Mouse (Mus musculus) left cerebral cortex, postnatal 4 days (tissue): Measurements from ENCODE around the gene Chrm5. TPM values are rescaled to one million over a fixed set of nuclear protein-coding genes. Genes with fewer than 3 reads are reported as not detected.

Experiments
- DNase-seq: peaks from one replicate; pipeline ENCODE4 v3.0.0-alpha.2; 2022
- intact Hi-C: fragments of 180-260 bp; cut with DNase I; formaldehyde crosslinking; loops from one replicate; pipeline ENCODE4 v1.15.1; 2025
- total RNA-seq, 2 experiments: library from RNA; stranded (reverse); gene quantifications; 2 replicates each; pipeline ENCODE4 v1.2.3; 2021

The Chrm5 gene
- 1 to 10 TPM; 3.4 to 4.2 TPM for total RNA-seq

- intact Hi-C loops = no loop called here
- DNase-seq = no peak
These were observed at the start of gene Chrm5 for GRCm38 (mm10) chr2:112480669-112481068. Gene Chrm5 (minus strand): TSS chr2:112480769.

DNA sequence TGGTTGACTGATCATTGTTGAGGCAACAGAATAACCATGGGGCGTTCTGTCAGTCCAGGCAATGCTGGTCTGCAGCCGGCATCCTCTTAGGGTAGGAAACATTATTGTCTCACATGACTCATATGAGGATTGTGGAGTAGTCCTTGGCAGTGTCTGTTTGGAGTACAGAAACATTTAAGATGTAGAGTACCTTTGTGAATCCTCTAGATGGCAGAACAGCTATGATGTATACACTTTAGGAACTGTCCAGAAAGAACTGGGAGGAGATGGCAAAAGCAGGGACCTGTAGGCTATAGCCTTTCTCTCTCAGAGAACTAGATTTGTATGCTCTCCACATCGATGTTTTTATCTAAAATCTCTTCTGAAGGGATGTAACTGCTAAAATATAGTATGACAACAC lies 46.4 kb upstream of the Chrm5 start:
- intact Hi-C loops = no loop called here
- no peak for DNase-seq

DNA sequence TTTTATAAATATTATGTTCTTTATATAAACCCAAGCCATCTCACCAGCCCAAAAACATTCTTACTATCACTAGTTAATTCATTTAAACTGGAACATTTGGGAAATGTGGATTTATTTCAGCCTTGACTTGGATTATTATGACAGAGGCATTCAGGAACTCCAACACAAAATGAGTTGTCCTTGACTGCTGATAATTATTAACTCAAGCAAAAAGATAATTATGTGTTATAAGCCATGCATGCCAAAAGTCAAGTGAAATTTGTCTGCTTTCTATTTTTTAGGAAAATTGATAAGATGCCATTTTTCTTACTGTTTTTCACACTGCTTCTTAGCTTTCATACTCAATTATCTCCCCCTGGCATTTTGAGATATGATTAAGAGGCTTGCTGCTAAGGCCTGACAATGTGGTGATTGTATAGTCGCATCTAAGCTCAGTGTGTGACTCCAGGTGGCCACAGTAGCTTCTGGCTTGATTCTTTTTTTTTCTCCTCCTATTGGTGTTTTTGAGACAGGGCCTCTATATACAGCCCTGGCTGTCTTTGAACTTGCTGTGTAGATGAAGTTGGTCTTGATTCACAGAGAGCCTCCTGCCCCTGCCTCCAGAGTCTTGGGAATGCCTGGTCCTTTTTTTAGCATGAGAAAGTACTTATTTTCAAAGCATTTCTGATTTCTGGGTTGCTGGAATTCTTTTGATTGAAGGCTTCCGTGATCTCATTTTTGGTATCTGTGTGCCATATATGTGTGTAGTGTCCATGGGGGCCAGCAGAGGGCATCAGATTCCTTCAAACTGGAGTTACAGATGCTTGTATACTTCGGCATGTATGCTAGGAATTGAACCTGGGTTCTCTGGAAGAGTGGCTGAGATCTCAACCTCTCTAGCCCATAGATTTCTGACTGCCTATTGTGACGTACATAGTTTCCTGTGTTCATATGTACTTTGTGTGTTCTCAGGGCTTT lies 40.2 kb upstream of the Chrm5 start:
- no peak for DNase-seq
- intact Hi-C loops = no loop called here

DNA sequence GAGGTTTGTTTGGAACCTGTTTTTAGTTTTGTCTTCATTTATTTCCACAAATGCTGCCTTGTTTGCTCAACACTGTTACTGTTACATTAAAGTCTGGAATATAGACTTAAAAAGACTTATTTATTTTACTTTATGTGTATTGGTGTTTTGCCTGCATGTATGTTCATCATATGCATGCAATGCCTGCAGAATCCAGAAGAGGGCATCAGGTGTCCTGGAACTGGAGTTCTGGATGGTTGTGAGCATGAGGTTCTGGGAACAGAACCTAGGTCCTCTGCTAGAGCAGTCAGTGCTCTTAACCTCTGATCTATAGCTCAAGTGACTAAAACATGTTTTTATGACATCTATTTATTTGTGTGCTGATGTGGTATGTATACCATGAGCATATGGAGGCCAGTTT lies 38.0 kb upstream of the Chrm5 start:
- DNase-seq = no peak
- intact Hi-C loops = no loop called here

DNA sequence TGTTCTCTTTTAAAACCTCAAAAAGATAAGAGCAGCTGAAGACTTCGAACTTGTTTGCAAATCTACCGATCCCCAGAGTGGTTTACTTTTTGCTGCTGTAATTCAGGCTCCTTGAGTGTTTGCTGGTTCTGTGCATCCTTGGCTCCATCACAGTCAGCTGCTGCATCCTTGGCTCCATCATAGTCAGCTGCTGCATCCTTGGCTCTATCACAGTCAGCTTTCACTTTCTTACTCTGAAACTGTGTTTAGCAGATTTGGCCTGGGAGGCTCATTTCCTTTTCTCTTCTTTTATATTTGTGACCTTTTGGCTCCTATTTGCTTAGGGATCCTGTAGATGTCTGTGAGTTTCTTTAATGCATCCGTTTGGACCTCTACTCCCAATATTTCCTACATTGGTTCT lies 36.6 kb upstream of the Chrm5 start:
- no peak for DNase-seq
- intact Hi-C loops = no loop called here

GRCm38 (mm10) chr2:112516728-112517127 lies 36.2 kb upstream of the Chrm5 start:
- no peak for DNase-seq
- intact Hi-C loops = no loop called here

DNA sequence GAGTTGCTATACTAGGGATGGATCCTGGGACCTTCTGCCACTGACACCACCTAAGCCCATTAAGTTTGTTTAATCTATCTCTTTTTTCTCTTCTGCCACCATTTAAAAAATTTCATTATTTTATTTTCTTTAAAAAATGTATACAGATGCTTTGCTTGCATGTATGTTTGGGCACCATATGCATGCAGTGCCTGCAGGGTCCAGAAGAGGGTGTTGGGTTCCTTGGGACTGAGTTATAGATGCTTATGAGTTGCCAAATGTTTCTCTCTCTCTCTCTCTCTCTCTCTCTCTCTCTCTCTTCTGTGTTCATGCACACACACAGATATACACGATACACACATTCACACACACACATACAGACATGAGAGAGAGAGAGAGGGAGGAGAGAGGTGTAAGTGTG lies 32.5 kb upstream of the Chrm5 start:
- DNase-seq = no peak
- intact Hi-C loops = no loop called here

GRCm38 (mm10) chr2:112510140-112510539 lies 29.6 kb upstream of the Chrm5 start:
- intact Hi-C loops = no loop called here
- no peak for DNase-seq

DNA sequence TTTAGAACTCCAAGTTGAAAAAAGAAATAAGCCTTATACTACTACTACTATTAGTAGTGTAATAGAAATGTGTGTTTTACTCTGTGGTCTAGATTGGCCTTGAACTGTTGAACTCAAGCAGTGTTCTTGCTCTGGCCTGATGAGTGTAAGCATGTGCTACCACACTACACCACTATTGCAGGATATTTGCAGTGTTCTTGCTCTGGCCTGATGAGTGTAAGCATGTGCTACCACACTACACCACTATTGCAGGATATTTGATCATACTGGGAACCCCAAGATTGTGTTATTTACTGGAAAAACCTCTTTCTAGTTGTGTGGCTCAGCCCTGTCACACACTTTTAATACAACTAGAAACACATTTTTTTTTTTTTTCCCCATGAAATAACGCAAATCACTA lies 26.9 kb upstream of the Chrm5 start:
- intact Hi-C loops = loop anchor here (10.0 kb wide), 1 partner anchor 257 kb away; no protein-coding TSS in a partner anchor
- no peak for DNase-seq

DNA sequence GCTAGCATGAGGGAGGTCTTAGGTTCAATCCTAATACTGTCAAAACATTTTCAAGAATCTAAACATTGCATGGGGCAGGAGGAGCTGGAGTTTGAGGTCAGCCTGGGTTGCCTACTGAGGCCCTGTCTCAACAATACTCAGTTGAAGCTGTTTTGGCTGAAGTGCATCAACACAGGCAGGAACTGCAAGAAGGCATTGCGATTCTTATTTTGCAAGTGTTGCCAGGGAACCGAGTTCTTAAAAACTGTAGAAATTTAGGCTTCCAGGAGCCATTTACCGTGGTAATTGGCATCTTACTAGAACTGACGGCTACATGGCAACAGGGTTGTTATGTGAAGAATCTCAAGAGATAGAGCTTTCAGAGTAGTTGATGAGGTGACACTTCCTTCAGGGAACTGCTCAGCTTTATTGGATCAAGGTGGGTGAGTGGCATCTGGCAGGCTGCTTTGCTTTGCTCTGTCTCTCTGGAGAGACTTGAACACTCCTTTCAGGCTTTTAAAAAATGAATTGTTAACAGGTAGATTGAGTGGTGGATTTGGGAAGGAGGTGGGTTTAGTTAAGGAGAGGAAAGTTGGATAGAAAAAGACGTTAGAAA lies 26.4 kb upstream of the Chrm5 start:
- no peak for DNase-seq
- intact Hi-C loops = loop anchor here (10.0 kb wide), 1 partner anchor 258 kb away; no protein-coding TSS in a partner anchor

DNA sequence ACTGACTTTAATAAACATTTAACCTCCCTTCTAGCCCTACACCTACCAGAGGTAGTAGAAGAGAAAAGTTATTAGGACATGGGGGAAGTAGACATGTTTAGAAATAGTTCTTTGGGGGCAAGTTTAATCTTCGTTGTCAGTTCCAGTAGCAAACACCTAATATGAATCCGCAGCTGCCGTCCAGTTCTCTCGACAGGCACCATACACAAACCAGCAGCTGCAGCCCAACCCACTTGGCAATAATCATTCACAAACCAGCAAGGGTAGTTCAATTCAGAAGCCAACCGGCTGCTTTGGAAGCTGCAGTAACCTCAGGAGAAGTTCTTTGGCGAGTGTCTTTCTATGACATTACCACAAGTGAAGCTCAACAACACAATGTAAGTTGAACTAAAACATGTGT lies 23.4 kb upstream of the Chrm5 start:
- intact Hi-C loops = loop anchor here (10.0 kb wide), 1 partner anchor 261 kb away; no protein-coding TSS in a partner anchor
- no peak for DNase-seq

- peak; percentile 73 for DNase-seq
- intact Hi-C loops = loop anchor here (10.0 kb wide), 1 partner anchor 264 kb away; no protein-coding TSS in a partner anchor
These were observed 20.6 kb upstream of the Chrm5 start for GRCm38 (mm10) chr2:112501209-112501608.

DNA sequence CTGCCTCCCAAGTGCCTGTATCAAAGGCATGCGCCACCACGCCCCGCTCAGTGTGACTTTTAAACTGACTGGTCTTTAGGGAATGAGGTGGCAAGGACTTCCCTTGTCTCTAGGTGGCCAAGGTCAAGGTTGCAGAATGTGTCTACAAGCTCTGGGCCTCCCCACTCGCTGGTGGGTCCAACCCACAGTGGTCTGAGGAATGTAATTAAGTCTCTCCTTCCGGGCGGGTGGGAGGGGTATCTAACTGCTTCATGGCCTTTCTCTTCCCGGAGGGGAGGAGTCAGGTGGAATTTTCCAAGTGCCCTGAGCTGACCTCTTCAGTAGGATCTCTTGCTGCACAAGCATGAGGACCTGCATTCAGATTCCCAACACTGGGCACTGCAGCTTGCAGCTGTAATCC lies 17.3 kb upstream of the Chrm5 start:
- DNase-seq = no peak
- intact Hi-C loops = no loop called here

- no peak for DNase-seq
- intact Hi-C loops = no loop called here
These were observed 13.1 kb upstream of the Chrm5 start for GRCm38 (mm10) chr2:112493539-112494260.

DNA sequence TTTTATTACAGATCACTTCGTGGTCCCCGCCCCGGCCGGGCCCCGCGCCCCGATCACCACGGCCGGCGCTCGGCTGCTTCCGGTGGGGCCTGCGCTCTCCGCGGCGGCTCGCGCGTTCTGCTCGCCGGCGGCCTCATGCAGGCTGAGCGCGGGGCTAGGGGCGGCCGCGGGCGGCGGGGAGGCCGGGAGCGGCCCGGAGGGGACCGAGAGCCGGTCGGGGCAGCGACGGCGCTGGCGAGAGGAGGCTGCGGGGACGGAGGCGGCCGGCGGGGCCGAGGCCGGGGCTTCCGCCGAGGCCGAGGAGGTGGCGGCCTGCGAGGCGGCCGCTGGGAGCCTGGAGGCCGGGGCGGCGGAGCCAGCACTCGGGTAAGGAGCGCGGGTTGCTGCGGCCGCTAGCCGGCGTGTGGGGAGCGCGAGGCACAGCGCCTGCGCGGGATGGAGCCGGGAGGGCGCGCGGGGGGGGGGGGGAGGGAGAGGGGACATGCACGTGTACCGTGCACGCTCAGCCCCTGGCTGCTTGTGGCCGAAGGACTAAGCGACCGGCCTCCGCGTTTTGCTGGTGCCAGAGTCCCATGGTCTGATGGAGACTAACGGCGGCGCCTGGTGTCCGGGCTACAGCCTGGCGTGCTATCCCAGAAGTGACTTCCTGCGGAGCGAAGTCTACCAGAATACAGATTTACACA lies 12.4 kb upstream of the Chrm5 start, which contains the start of gene Aven:
Aven (plus strand) TSS at position 109 of the 683 bp plus-strand sequence.
- intact Hi-C loops = no loop called here
- DNase-seq = peak; percentile 86

GRCm38 (mm10) chr2:112492431-112492855 lies 11.9 kb upstream of the Chrm5 start:
- no peak for DNase-seq
- intact Hi-C loops = no loop called here

GRCm38 (mm10) chr2:112491629-112492028 lies 11.1 kb upstream of the Chrm5 start:
- intact Hi-C loops = no loop called here
- DNase-seq = no peak

- intact Hi-C loops = no loop called here
- DNase-seq = peak; percentile 7
These were observed 10.1 kb upstream of the Chrm5 start for GRCm38 (mm10) chr2:112490483-112491196.

GRCm38 (mm10) chr2:112484886-112485285 lies 4.3 kb upstream of the Chrm5 start:
- intact Hi-C loops = no loop called here
- no peak for DNase-seq

DNA sequence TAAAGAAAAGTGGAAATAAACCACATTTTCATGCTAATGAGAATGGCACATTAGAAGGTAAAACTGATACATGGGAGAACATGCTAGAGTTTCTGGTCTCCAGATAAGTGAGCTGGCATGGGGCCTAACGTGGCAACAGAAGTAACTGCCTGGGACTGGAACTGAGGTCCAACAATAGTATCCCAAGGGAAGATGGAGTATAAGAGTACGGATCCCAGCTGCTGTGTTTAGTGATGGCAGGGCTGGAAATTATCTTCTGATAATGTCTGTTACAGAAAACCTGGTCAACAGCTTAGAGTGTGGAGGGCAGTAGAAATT lies 2.7 kb upstream of the Chrm5 start:
- no peak for DNase-seq
- intact Hi-C loops = no loop called here
